Mouse (Mus musculus) limb, embryonic 11.5 days (tissue): ENCODE data around the gene Mrpl55. TPM values are rescaled to one million over a fixed set of nuclear protein-coding genes. Genes with fewer than 3 reads are reported as not detected.

Experiments used
- ATAC-seq: fragments of 200-750 bp; cut with Nextera tagmentation; 2 replicates; pipeline ENCODE4 v1.8.0; 2017; ENCODE audit warnings: low read depth; ENCODE audit not compliant: insufficient number of reproducible peaks, low FRiP score, low TSS enrichment
- DNase-seq: peaks from one replicate; pipeline ENCODE4 v3.0.0-alpha.2; 2015; ENCODE audit warnings: low spot score
- H3K27ac ChIP-seq: fragments of 300-500 bp; sonication (generic); replicated peaks from 2 replicates; pipeline ENCODE4 v1.5.1; 2014; ENCODE audit warnings: low read depth, mild to moderate bottlenecking, low read length
- H3K27me3 ChIP-seq: fragments of 300-500 bp; sonication (generic); 2 replicates; pipeline ENCODE4 v1.6.1; 2014; ENCODE audit warnings: mild to moderate bottlenecking, low read length, mixed read lengths; ENCODE audit not compliant: control insufficient read depth, insufficient read depth
- H3K36me3 ChIP-seq: fragments of 300-500 bp; sonication (generic); 2 replicates; pipeline ENCODE4 v1.6.1; 2014; ENCODE audit warnings: mild to moderate bottlenecking, low read length, moderate library complexity, mixed read lengths; ENCODE audit not compliant: control insufficient read depth, insufficient read depth
- H3K4me1 ChIP-seq: fragments of 300-500 bp; sonication (generic); 2 replicates; pipeline ENCODE4 v1.6.1; 2014; ENCODE audit warnings: low read length, mixed read lengths; ENCODE audit not compliant: control insufficient read depth, insufficient read depth
- H3K4me2 ChIP-seq: fragments of 300-500 bp; sonication (generic); 2 replicates; pipeline ENCODE4 v1.6.1; 2014; ENCODE audit warnings: low read depth, mild to moderate bottlenecking, moderate library complexity; ENCODE audit not compliant: severe bottlenecking
- H3K4me3 ChIP-seq: fragments of 300-500 bp; sonication (generic); 2 replicates; pipeline ENCODE4 v1.5.1; 2014; ENCODE audit warnings: low read depth, low read length
- H3K9ac ChIP-seq: fragments of 300-500 bp; sonication (generic); 2 replicates; pipeline ENCODE4 v1.6.1; 2014; ENCODE audit warnings: mild to moderate bottlenecking, low read length
- H3K9me3 ChIP-seq: fragments of 300-500 bp; sonication (generic); 2 replicates; pipeline ENCODE4 v1.6.1; 2016; ENCODE audit warnings: low read length; ENCODE audit not compliant: control insufficient read depth
- WGBS: fragments of 180-500 bp; shearing (Covaris S2); extraction: QIAGEN DNeasy Blood & Tissue Kit; methylation state at CpG from one replicate; pipeline ENCODE4 v1.1.7; 2014; 5-methylcytosine and 5-hydroxymethylcytosine counted together
- polyA plus RNA-seq: library from polyadenylated mRNA; unstranded; fragments of >200 nt; fragmentation: Nextera tagmentation; extraction: Ambion mirVana; gene quantifications from 2 replicates; pipeline ENCODE4 v1.2.1, GENCODE M21; 2014

The Mrpl55 gene
- polyA plus RNA-seq, 1 experiment from 2014 or later: 104 TPM

DNA sequence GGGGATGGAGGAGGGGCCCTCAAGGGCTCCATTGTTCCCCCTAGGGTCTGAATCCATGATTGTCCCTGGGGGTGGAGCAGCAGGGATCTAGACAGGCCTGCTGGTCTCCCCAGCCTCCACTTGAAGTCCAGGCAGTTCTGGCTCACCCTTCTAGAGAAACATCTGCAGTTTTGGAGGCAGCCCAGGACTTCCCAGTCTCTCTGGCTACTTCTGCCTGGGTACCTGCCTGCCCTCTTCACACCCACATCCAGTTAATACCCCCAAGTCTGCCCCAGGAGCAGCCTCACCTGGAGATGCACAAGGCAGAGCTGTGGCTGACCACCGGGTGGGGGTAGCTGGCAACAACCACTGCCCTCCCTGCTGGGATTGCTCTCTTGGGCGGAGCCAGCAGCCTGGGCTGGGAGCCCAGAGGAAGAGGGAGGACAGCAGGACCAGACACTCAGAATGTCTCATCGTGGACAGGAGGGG, 19.4 kb upstream of the Mrpl55 start, which contains the start of gene Gjc2:
Gjc2 (minus strand) TSS at position 350 of the 468 bp plus-strand sequence.
- DNase-seq (no peak), ATAC-seq (no peak)
- Histone ChIP-seq H3K4me2 (no peak within 1 kb of the TSS), H3K4me1 (no peaks in the 10 kb centered on the region), H3K9ac (no peak within 1 kb of the TSS), H3K27ac (no peak within 1 kb of the TSS), H3K9me3 (no peaks in the 10 kb centered on the region), H3K27me3 (peaks cover 11% of the 10 kb centered on the region), H3K4me3 (no peak within 1 kb of the TSS), H3K36me3 (peaks cover 7% of the 10 kb centered on the region; the same call in 1 of the 2 replicates)
- WGBS: 56% methylated on average over 3 of the region's 3 CpGs

DNA sequence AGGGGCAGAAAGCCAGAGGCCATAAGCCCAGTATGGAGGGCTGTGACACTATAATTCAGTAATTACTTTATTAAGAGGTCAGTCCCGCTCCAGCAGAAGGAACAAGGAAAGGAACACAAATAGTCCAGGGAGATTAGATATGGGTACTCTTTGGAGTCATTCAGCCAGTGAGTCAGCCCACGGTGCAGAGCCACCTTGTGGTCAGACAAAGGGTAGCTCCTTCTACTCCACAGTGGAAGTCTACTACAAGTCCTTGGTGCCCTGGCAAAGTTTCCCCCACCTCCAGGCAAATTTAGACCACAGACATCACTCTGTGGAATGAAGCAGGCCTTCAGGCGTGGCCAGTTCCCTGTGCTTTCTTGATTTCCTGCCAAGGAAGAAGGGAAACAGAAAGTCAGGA, 18.5 kb upstream of the Mrpl55 start:
- peak; percentile 45 for DNase-seq
- no peak overlapping the region for H3K27ac ChIP-seq

DNA sequence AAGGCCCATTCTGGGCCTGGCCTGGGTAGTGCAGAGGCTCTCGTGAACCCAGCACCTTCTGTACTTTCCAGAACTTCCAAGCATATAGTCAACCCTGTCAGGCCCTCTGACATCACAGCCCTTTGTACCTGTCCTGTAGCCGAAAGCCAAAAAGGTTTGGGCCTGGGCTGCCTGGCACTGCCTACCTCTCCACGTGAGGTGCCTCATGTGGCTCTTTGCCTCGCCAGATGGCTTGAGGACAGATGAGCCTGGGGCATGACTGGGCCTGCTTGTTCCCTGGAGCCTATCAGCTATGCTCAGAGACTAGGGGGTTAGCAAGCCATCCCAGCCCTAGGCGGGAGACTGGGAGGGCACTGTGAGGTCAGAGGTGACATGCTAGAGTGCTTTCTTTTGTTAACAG, 16.8 kb upstream of the Mrpl55 start:
- 86% methylated on average over 5 of the region's 5 CpGs for WGBS
- Histone ChIP-seq H3K9ac (no peak overlapping the region), H3K9me3 (no peaks in the 10 kb centered on the region), H3K4me1 (no peaks in the 10 kb centered on the region), H3K27ac (no peak overlapping the region), H3K4me3 (no peak overlapping the region), H3K27me3 (no peaks in the 10 kb centered on the region), H3K4me2 (no peak overlapping the region), H3K36me3 (peaks cover 7% of the 10 kb centered on the region; the same call in 1 of the 2 replicates)
- ATAC-seq (no peak), DNase-seq (no peak)

More for the DNA sequence above, 18.5 kb upstream of the Mrpl55 start:
- ATAC-seq: no peak
- no peaks in the 10 kb centered on the region for H3K9me3 ChIP-seq
- H3K27me3 ChIP-seq: peaks cover 2% of the 10 kb centered on the region; the same call in 1 of the 2 replicates
- 53% methylated on average over 3 of the region's 3 CpGs for WGBS
- H3K4me3 ChIP-seq: no peak overlapping the region
- H3K4me2 ChIP-seq: no peak overlapping the region
- no peak overlapping the region for H3K9ac ChIP-seq
- no peaks in the 10 kb centered on the region for H3K4me1 ChIP-seq
- H3K36me3 ChIP-seq: peaks cover 7% of the 10 kb centered on the region; the same call in 1 of the 2 replicates

DNA sequence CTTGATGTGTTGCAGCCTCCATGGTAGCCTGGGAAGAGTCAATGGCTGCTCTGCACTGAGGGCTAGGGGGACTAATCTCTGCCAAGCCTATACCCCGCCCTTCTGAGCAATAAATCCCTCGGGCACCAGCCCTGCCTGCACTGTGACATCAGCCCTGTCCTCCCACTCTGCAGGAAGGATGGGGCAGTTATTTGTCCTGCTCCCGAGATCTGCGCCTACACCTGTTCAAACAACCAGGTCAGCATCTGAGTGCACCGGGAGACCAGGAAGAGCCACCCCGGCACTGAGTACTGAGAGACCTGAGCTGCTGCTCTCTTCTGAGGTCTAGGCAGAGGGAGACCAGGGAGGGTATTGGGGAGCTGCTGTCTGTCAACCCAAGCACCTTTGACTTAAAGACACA, 14.6 kb upstream of the Mrpl55 start:
- no peak overlapping the region for H3K9ac ChIP-seq
- no peak overlapping the region for H3K27ac ChIP-seq
- H3K27me3 ChIP-seq: no peaks in the 10 kb centered on the region
- DNase-seq (no peak), ATAC-seq (no peak)
- H3K4me2 ChIP-seq: no peak overlapping the region
- H3K9me3 ChIP-seq: no peaks in the 10 kb centered on the region
- 78% methylated on average over 6 of the region's 6 CpGs for WGBS
- H3K4me3 ChIP-seq: no peak overlapping the region
- peaks cover 3% of the 10 kb centered on the region; the same call in 1 of the 2 replicates for H3K4me1 ChIP-seq
- H3K36me3 ChIP-seq: 0 out of 2 replicates have a peak, but pooled peaks cover 7% of the 10 kb centered on the region

DNA sequence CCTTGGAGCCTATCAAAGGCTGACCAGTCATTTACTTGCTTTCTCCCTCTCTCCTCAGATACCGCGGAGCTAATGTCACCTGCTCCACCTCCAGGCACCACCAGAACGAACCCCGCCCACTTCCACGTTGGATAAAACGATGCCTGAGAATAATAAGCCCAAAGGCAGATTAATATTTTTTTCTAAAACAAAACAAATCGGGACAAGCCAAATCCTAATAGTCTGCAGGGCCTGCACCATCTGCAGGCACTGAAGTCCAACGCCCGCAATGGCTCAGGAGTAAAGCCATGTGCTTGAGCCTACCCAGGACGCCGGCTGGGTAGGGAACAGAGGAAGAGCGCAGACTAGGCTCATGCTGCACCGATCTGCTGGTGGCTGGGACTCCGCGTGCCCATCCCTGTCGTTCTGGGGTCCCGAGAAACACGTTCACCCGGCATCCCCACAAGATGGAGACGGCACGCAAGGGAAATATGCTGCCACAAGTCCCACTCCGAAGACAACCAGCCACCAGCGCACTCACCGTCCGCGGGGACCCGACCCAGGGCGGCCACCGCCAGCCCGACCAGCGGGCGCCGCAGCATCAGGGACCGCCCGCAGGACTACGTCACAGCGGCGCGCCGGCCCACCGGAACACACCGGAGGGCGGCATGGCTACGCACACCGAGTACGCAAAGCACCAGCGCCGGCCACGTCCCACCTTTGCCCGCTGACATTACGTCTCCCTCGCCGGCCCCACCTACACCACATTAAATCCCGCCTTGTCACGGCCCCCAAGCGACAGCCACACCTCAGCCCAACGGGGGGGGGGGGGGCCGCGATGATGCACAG, 10.8 kb upstream of the Mrpl55 start:
- H3K9me3 ChIP-seq: no peaks in the 10 kb centered on the region
- H3K27me3 ChIP-seq: no peaks in the 10 kb centered on the region
- H3K4me2 ChIP-seq: peak overlapping the region; percentile 64
- DNase-seq (peak; percentile 92), ATAC-seq (peak; percentile 94)
- 1% methylated on average over 38 of the region's 59 CpGs for whole genome bisulfite sequencing
- H3K36me3 ChIP-seq: no peaks in the 10 kb centered on the region
- H3K27ac ChIP-seq: peak overlapping the region; percentile 60; the same call in 1 of the 2 replicates
- H3K9ac ChIP-seq: peak overlapping the region; percentile 58
- H3K4me1 ChIP-seq: peaks cover 3% of the 10 kb centered on the region; the same call in 1 of the 2 replicates
- peak overlapping the region; percentile 58 for H3K4me3 ChIP-seq

DNA sequence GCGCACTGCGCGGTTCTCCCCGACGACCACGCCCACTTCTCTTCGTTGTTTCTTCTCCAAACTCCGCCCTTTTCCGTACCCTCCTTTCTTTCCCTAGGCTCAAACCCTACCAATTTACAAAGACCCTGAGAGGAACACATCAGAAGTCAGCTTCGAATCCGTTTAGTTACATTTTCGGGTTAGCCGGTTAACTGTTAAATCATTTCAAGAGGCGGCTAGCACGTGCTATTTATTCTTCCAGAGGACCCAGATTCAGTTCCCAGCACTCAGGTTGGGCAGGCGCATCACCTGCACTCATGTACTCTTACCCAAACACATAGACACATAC, 10.3 kb upstream of the Mrpl55 start, which contains the start of gene Guk1:
Guk1 (minus strand) TSS at position 154 of the 328 bp plus-strand sequence.
- no peaks in the 10 kb centered on the region for H3K36me3 ChIP-seq
- no peaks in the 10 kb centered on the region for H3K27me3 ChIP-seq
- DNase-seq (no peak), ATAC-seq (peak; percentile 31)
- H3K4me1 ChIP-seq: peaks cover 3% of the 10 kb centered on the region; the same call in 1 of the 2 replicates
- 5% methylated on average over 16 of the region's 16 CpGs for WGBS
- peak within 1 kb of the TSS; percentile 58 for H3K9ac ChIP-seq
- H3K4me3 ChIP-seq: peak within 1 kb of the TSS; percentile 58
- H3K27ac ChIP-seq: peak within 1 kb of the TSS; percentile 60; the same call in 1 of the 2 replicates
- peak within 1 kb of the TSS; percentile 64 for H3K4me2 ChIP-seq
- H3K9me3 ChIP-seq: no peaks in the 10 kb centered on the region

DNA sequence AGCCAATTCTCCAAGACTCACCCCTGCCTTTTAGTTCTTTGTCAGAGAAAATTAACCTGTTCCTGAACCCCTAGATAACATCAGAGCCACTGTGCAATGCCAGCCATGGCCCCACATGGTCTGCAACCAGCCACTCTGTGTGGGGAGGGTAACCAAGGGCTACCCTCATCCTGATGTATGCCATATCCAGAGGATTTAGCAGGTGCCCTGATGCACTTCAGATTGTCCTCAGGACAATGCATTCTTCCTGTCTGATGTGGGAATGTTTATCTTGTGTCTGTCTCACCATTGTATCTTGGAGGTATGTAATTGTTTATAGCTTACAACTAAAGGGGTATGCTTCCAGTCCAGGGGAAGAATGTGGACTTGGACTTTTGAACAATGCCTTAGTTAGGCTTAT, 6.1 kb upstream of the Mrpl55 start:
- Histone ChIP-seq H3K4me2 (no peak overlapping the region), H3K4me3 (no peak overlapping the region), H3K27me3 (no peaks in the 10 kb centered on the region), H3K36me3 (no peaks in the 10 kb centered on the region), H3K4me1 (peaks cover 2% of the 10 kb centered on the region; the same call in 1 of the 2 replicates), H3K27ac (no peak overlapping the region), H3K9me3 (no peaks in the 10 kb centered on the region), H3K9ac (no peak overlapping the region)
- no peak for DNase-seq
- ATAC-seq: no peak

DNA sequence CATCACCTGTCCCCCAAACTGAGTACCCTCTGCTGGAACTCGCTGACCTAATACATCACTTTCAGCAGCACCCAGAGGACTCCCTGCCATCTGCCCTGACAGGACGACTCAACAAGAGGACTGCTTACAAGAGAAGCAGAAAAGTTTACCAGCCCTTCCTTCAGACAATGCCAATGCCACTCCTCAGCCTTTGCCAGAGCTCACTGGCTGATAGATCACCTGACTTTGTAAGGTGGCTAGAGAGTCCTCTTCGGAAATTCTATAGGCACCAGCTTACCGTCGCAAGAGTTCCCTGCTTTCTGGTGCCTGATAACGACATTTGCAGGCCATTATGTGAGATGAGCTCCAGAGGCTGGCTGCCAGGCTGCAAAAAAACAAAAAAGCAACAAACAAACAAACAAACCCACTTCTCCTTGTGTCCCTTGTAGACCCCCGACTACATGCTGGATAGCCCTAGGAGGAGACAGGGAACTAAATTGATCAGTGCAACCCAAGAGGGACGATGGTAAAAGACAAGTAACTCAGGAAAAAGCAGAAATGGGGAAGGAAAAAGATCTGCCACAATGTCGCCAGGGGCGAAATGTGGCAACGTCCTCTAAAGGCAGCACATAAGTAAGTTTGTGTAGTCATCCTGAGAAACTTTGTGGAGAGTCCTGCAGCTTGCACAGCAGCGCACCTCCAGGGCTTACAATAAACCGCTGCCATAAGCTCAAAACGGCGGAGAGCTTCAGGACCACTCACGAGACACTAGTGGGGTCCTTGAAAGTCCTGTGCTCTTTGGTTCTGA, 877 bp upstream of the Mrpl55 start:
- Histone ChIP-seq H3K27ac (no peak overlapping the region), H3K9ac (peak overlapping the region; percentile 75), H3K4me1 (peaks cover 12% of the 10 kb centered on the region; the same call in 1 of the 2 replicates), H3K36me3 (peaks cover 9% of the 10 kb centered on the region), H3K4me2 (peak overlapping the region; percentile 88), H3K4me3 (peak overlapping the region; percentile 87), H3K27me3 (no peaks in the 10 kb centered on the region), H3K9me3 (no peaks in the 10 kb centered on the region)
- WGBS: 35% methylated on average over 16 of the region's 16 CpGs
- DNase-seq: no peak
- 0 out of 2 replicates have a peak, but pooled peaks have one; percentile 11 for ATAC-seq
